ENCODE assay signal across 27 mouse cellular contexts in the genomic region with DNA sequence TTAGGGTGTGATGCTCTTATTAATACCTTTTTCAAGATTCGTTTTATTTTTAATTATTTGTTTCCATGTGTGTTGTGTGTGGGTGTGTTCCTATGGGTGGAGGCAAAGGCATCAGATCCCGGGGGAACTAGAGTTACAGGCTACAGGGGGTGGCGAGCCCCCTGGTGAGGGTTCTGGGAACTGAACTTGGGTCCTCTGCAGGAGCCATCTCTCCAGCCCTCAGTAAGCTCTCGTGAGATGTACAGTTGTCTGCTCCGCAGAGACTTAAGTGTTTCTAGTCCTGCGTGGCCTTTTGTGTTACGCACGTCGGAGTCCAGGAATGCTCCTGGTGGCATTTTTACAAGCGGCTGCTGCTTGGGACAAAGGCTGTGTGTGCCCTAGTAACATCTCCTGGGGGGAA. TPM values are rescaled to one million over a fixed set of nuclear protein-coding genes. Genes with fewer than 3 reads are reported as not detected.
A peak's percentile ranks its signal among the peaks of the same experiment; 100 is the strongest.
DNase-seq lines count a peak whose midpoint lies in the region; ATAC-seq and TF ChIP-seq lines count a peak whose summit lies in the region.
"Had no signal": no experiment of that assay in that cellular context is flagged by ENCODE, and none has a peak within 500 bp of the region (broad histone marks: within the 10 kb centered on the region; RNA-seq: fewer than 3 reads in every experiment).

No protein-coding gene starts in this region.

- no peak overlapping the region for H3K27ac ChIP-seq in kidney, embryonic 14.5 days (ENCODE audit: low read depth, low read length)
- H3K27ac ChIP-seq in ES-Bruce4 (ENCODE audit: insufficient read depth, low read length) = no peak overlapping the region
- no peak overlapping the region for H3K27ac ChIP-seq in liver, postnatal 0 days (ENCODE audit: low read depth)
- H3K27ac ChIP-seq: embryonic facial prominence, embryonic 10.5 days; forebrain, embryonic 10.5 days; heart, embryonic 10.5 days; hindbrain, embryonic 13.5 days; hindbrain, postnatal 0 days had no signal

- WGBS in kidney, embryonic 14.5 days = 56% methylated on average over 10 of the region's 10 CpGs
- WGBS in liver, postnatal 0 days (ENCODE audit: insufficient replicate concordance) = 70% methylated on average over 10 of the region's 10 CpGs

- H3K27me3 ChIP-seq in kidney, embryonic 14.5 days (ENCODE audit: control insufficient read depth, insufficient read depth, low read length) = no peaks in the 10 kb centered on the region
- H3K27me3 ChIP-seq in E14TG2a.4 (ENCODE audit: insufficient read depth, low read length) (no peaks in the 10 kb centered on the region), ES-Bruce4 (ENCODE audit: control insufficient read depth, insufficient read depth, low read length, poor library complexity, severe bottlenecking) (no peaks in the 10 kb centered on the region; the same call in 1 of the 2 replicates)
- H3K27me3 ChIP-seq in liver, postnatal 0 days (ENCODE audit: insufficient read depth, low read length) = no peaks in the 10 kb centered on the region
- H3K27me3 ChIP-seq: hindbrain, embryonic 13.5 days had no signal

- TF ChIP-seq CTCF in E14TG2a.4 (conservative IDR thresholded peaks at IDR 0.05; ENCODE audit: low read length) (peak; percentile 34), ES-Bruce4 (IDR thresholded peaks at IDR 0.05; ENCODE audit: low read depth, low read length) (peak; percentile 2)
- TF ChIP-seq CTCF in liver, postnatal 0 days (IDR thresholded peaks at IDR 0.05; ENCODE audit: low read depth) = no peak

- peak; percentile 17 to 24 for DNase-seq in kidney, postnatal 4 days
- DNase-seq in ZHBTc4 (ENCODE audit: low read depth, low spot score) = peak; percentile 80
- no peak for DNase-seq in frontal cortex, postnatal 14 days (ENCODE audit: low spot score in 2 of 2)
- DNase-seq in liver, postnatal 0 days = no peak
- DNase-seq: adrenal gland, postnatal 14 days; cerebellum, adult 11-12 months; cerebellum, adult 9-10 months; cerebellum, postnatal 25 days; gastrocnemius, postnatal 36 days; heart, adult 18-20 months; heart, postnatal 14 days had no signal

- no peaks in the 10 kb centered on the region for H3K4me1 ChIP-seq in kidney, embryonic 14.5 days (ENCODE audit: control insufficient read depth, insufficient read depth, low read length)
- H3K4me1 ChIP-seq in E14TG2a.4 (replicated peaks; ENCODE audit: low read depth, low read length) (peaks cover 14% of the 10 kb centered on the region), ES-Bruce4 (ENCODE audit: control insufficient read depth, insufficient read depth, low read length) (no peaks in the 10 kb centered on the region)
- H3K4me1 ChIP-seq in liver, postnatal 0 days (ENCODE audit: insufficient read depth) = no peaks in the 10 kb centered on the region
- H3K4me1 ChIP-seq: embryonic facial prominence, embryonic 10.5 days; forebrain, embryonic 10.5 days; hindbrain, embryonic 13.5 days had no signal

- no peak for TF ChIP-seq EP300 in ES-Bruce4 (IDR thresholded peaks at IDR 0.05; ENCODE audit: insufficient read depth, low read depth, low read length)
- no peak for TF ChIP-seq EP300 in liver, postnatal 0 days (IDR thresholded peaks at IDR 0.05; ENCODE audit: low read depth)

- no peak for TF ChIP-seq POLR2A in ES-Bruce4 (IDR thresholded peaks at IDR 0.05; ENCODE audit: insufficient read depth, low read length)

- no peak overlapping the region for H3K9ac ChIP-seq in kidney, embryonic 14.5 days (ENCODE audit: low read depth, low read length)
- no peak overlapping the region for H3K9ac ChIP-seq in ES-Bruce4 (ENCODE audit: low read depth, poor library complexity, severe bottlenecking)
- H3K9ac ChIP-seq in liver, postnatal 0 days (replicated peaks) = no peak overlapping the region
- H3K9ac ChIP-seq: hindbrain, embryonic 13.5 days had no signal

- no peak for ATAC-seq in kidney, embryonic 14.5 days (ENCODE audit: low FRiP score, low TSS enrichment)
- no peak for ATAC-seq in liver, postnatal 0 days
- ATAC-seq: activated CD4-positive, CD25-positive, alpha-beta regulatory T cell, adult 4 months; CD4-positive, CD25-positive, alpha-beta regulatory T cell, adult 4 months; forebrain, embryonic 14.5 days; hindbrain, postnatal 0 days had no signal

- H3K9me3 ChIP-seq in kidney, embryonic 14.5 days (ENCODE audit: control insufficient read depth, low read length) = no peaks in the 10 kb centered on the region
- no peaks in the 10 kb centered on the region for H3K9me3 ChIP-seq in E14TG2a.4 (ENCODE audit: low read length)
- H3K9me3 ChIP-seq in ES-Bruce4 (replicated peaks; ENCODE audit: control insufficient read depth, insufficient read depth, low read length, poor library complexity, severe bottlenecking) = no peaks in the 10 kb centered on the region
- H3K9me3 ChIP-seq in liver, postnatal 0 days (ENCODE audit: low read length) = no peaks in the 10 kb centered on the region
- H3K9me3 ChIP-seq: embryonic facial prominence, embryonic 10.5 days; forebrain, embryonic 10.5 days; heart, embryonic 10.5 days; hindbrain, embryonic 13.5 days had no signal

- H3K4me2 ChIP-seq in kidney, embryonic 14.5 days (replicated peaks; ENCODE audit: low read depth, low read length) = no peak overlapping the region
- H3K4me2 ChIP-seq in liver, postnatal 0 days (ENCODE audit: low read depth, low read length) = no peak overlapping the region
- H3K4me2 ChIP-seq: hindbrain, embryonic 13.5 days had no signal

- H3K36me3 ChIP-seq in kidney, embryonic 14.5 days (ENCODE audit: control insufficient read depth, insufficient read depth, low read length) = no peaks in the 10 kb centered on the region
- no peaks in the 10 kb centered on the region for H3K36me3 ChIP-seq in E14TG2a.4 (ENCODE audit: insufficient read depth, low read length)
- no peaks in the 10 kb centered on the region for H3K36me3 ChIP-seq in ES-Bruce4 (ENCODE audit: control insufficient read depth, insufficient read depth, low read length, poor library complexity, severe bottlenecking)
- no peaks in the 10 kb centered on the region for H3K36me3 ChIP-seq in liver, postnatal 0 days (replicated peaks; ENCODE audit: insufficient read depth, low read length)
- H3K36me3 ChIP-seq: embryonic facial prominence, embryonic 10.5 days; forebrain, embryonic 10.5 days; heart, embryonic 10.5 days; hindbrain, embryonic 13.5 days had no signal

- H3K4me3 ChIP-seq in kidney, embryonic 14.5 days (ENCODE audit: low read length) = no peak overlapping the region
- H3K4me3 ChIP-seq in E14TG2a.4 (replicated peaks; ENCODE audit: low read length) (no peak overlapping the region), ES-Bruce4 (ENCODE audit: low read depth, low read length) (no peak overlapping the region)
- no peak overlapping the region for H3K4me3 ChIP-seq in liver, postnatal 0 days (ENCODE audit: low read depth, low read length)
- H3K4me3 ChIP-seq: embryonic facial prominence, embryonic 10.5 days; erythroblast, embryonic 14.5 days; forebrain, embryonic 10.5 days; heart, embryonic 10.5 days; hindbrain, embryonic 13.5 days had no signal

RNA-seq across cellular contexts. Expression of gene Lyg1, which starts 8.0 kb away (rescaled TPM):
- not detected in 2 replicates for polyA plus RNA-seq in kidney, embryonic 14.5 days (2014; fragmentation: Nextera tagmentation; extraction: Ambion mirVana)
- polyA plus RNA-seq in ES-Bruce4 (2011; ENCODE audit: insufficient read depth, insufficient read length, low read depth, missing spikeins) = not detected in 2 replicates
- polyA plus RNA-seq in liver, postnatal 0 days (2015; fragmentation: Nextera tagmentation; extraction: Ambion mirVana) = not detected in 2 replicates
- polyA plus RNA-seq: activated CD4-positive, CD25-positive, alpha-beta regulatory T cell, adult 4 months; CD4-positive, CD25-positive, alpha-beta regulatory T cell, adult 4 months; cortical plate, adult 2 months; embryonic facial prominence, embryonic 10.5 days; embryonic facial prominence, embryonic 14.5 days; erythroblast, embryonic 14.5 days; forebrain, embryonic 10.5 days; forebrain, embryonic 14.5 days; heart, embryonic 10.5 days; heart, embryonic 14.5 days; hindbrain, embryonic 13.5 days; hindbrain, postnatal 0 days; intestine, embryonic 14.5 days had no signal

RNA-seq across cellular contexts. Expression of gene Txndc9, which starts 32.1 kb away (rescaled TPM):
- 132 and 156 TPM in 2 replicates for polyA plus RNA-seq in kidney, embryonic 14.5 days (2014; fragmentation: Nextera tagmentation; extraction: Ambion mirVana)
- polyA plus RNA-seq in ES-Bruce4 (2011; ENCODE audit: insufficient read depth, insufficient read length, low read depth, missing spikeins) = 93.8 and 97.5 TPM in 2 replicates
- polyA plus RNA-seq in liver, postnatal 0 days (2015; fragmentation: Nextera tagmentation; extraction: Ambion mirVana) = 53.1 and 55.6 TPM in 2 replicates

RNA-seq across cellular contexts. Expression of gene Eif5b, which starts 32.2 kb away (rescaled TPM):
- polyA plus RNA-seq in kidney, embryonic 14.5 days (2014; fragmentation: Nextera tagmentation; extraction: Ambion mirVana) = 29.9 and 38.4 TPM in 2 replicates
- 92.7 and 94.6 TPM in 2 replicates for polyA plus RNA-seq in ES-Bruce4 (2011; ENCODE audit: insufficient read depth, insufficient read length, low read depth, missing spikeins)
- polyA plus RNA-seq in liver, postnatal 0 days (2015; fragmentation: Nextera tagmentation; extraction: Ambion mirVana) = 11.2 and 12.4 TPM in 2 replicates

RNA-seq across cellular contexts. Expression of gene Lyg2, which starts 49.3 kb away (rescaled TPM):
- polyA plus RNA-seq in kidney, embryonic 14.5 days (2014; fragmentation: Nextera tagmentation; extraction: Ambion mirVana) = not detected in 2 replicates
- polyA plus RNA-seq in ES-Bruce4 (2011; ENCODE audit: insufficient read depth, insufficient read length, low read depth, missing spikeins) = not detected in 2 replicates
- not detected in 2 replicates for polyA plus RNA-seq in liver, postnatal 0 days (2015; fragmentation: Nextera tagmentation; extraction: Ambion mirVana)
- polyA plus RNA-seq: activated CD4-positive, CD25-positive, alpha-beta regulatory T cell, adult 4 months; CD4-positive, CD25-positive, alpha-beta regulatory T cell, adult 4 months; embryonic facial prominence, embryonic 10.5 days; erythroblast, embryonic 14.5 days; forebrain, embryonic 10.5 days; forebrain, embryonic 14.5 days; heart, embryonic 10.5 days; heart, embryonic 14.5 days; hindbrain, embryonic 13.5 days; hindbrain, postnatal 0 days; intestine, embryonic 14.5 days had no signal

Comparison
In these comparisons a context has a peak if more than half of its experiments do, and no peak if none do; other contexts are left out.
1. DNase-seq: peak in kidney, postnatal 4 days (2 of 2) and ZHBTc4 (single experiment); none in frontal cortex, postnatal 14 days (0 of 2) and liver, postnatal 0 days (single experiment).